Mouse (Mus musculus) brain, adult 10 weeks (tissue): ENCODE results near the gene Tmem185a. TPM values are rescaled to one million over a fixed set of nuclear protein-coding genes. Genes with fewer than 3 reads are reported as not detected.

Source experiments
- polyA plus RNA-seq: library from polyadenylated mRNA; stranded (reverse); fragments of 350-450 nt; fragmentation: Illumina TruSeq; extraction: RNeasy Lipid Tissue Mini Kit (QIAGEN cat#74804); gene quantifications from one replicate; pipeline ENCODE4 v1.2.3, GENCODE M21; 2015; ENCODE audit warnings: low read depth, low replicate concordance

Tmem185a gene
- polyA plus RNA-seq: 56.5 TPM

GRCm38 (mm10) chrX:70476792-70477776 is at the start of gene Tmem185a:
TSS of gene Tmem185a (minus strand) at chrX:70477180.

Other genes starting within 250 kb of the Tmem185a start
- 268 TPM for gene Ids, start 112.1 kb downstream of the Tmem185a start, polyA plus RNA-seq
- gene 1110012L19Rik, start 91.3 kb downstream of the Tmem185a start, polyA plus RNA-seq: 27.9 TPM